Mouse (Mus musculus) erythroblast, embryonic 14.5 days (primary cell): ENCODE measurements around the gene Igfbp6. TPM values are rescaled to one million over a fixed set of nuclear protein-coding genes. Genes with fewer than 3 reads are reported as not detected.
A peak's percentile ranks its signal among the peaks of the same experiment; 100 is the strongest.

Experiments used
- H3K27me3 ChIP-seq: 2 replicates; pipeline ENCODE4 v1.6.1; 2012; ENCODE audit warnings: inconsistent platforms; ENCODE audit not compliant: control insufficient read depth
- H3K36me3 ChIP-seq: 2 replicates; pipeline ENCODE4 v1.6.1; 2012; ENCODE audit warnings: mild to moderate bottlenecking, inconsistent platforms; ENCODE audit not compliant: control insufficient read depth
- H3K4me1 ChIP-seq: 2 replicates; pipeline ENCODE4 v1.6.1; 2012; ENCODE audit warnings: inconsistent platforms; ENCODE audit not compliant: control insufficient read depth
- H3K4me3 ChIP-seq: replicated peaks from 2 replicates; pipeline ENCODE3; 2012; ENCODE audit warnings: moderate library complexity, mild to moderate bottlenecking, inconsistent platforms
- H3K9me3 ChIP-seq: 2 replicates; pipeline ENCODE4 v1.6.1; 2012; ENCODE audit warnings: low read length, inconsistent platforms, mixed read lengths; ENCODE audit not compliant: control insufficient read depth
- GATA1 ChIP-seq: IDR thresholded peaks from 2 replicates; pipeline ENCODE4 v1.6.1; 2012; ENCODE audit warnings: low read length, inconsistent platforms, mixed read lengths
- TAL1 ChIP-seq: IDR thresholded peaks from 3 replicates; pipeline ENCODE4 v1.6.1; 2012; ENCODE audit warnings: low read length, inconsistent platforms, mixed read lengths
- polyA plus RNA-seq: library from polyadenylated mRNA; stranded (reverse); fragments of >175 nt; gene quantifications from 2 replicates; pipeline ENCODE4 v1.2.3, GENCODE M21; 2012

The Igfbp6 gene
- polyA plus RNA-seq, 1 experiment: 0.05 TPM

DNA sequence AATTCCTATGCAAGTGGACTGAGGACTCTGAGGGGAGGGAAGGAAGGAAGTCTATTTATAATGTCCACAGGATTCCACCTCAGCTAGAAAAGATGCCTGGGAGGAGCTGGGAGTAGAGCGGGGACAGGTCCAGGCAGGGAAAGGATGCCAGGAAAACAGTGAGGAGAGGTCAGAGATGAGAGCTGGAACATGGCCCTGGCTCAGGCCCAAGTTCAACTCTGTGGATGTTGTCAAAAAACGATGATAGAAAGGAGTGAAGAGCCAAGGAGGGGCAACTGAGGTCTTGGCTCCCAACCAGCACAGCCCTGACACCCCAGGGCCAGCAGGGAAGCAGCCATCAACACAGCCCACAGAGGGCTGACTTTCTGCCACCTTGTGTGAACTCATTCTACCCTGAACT, 17.9 kb upstream of the Igfbp6 start:
- Histone ChIP-seq H3K36me3 (peaks cover 81% of the 10 kb centered on the region), H3K4me1 (no peaks in the 10 kb centered on the region), H3K4me3 (no peak overlapping the region), H3K9me3 (no peaks in the 10 kb centered on the region), H3K27me3 (no peaks in the 10 kb centered on the region)
- no peak for TF ChIP-seq GATA1
- no peak for TF ChIP-seq TAL1

DNA sequence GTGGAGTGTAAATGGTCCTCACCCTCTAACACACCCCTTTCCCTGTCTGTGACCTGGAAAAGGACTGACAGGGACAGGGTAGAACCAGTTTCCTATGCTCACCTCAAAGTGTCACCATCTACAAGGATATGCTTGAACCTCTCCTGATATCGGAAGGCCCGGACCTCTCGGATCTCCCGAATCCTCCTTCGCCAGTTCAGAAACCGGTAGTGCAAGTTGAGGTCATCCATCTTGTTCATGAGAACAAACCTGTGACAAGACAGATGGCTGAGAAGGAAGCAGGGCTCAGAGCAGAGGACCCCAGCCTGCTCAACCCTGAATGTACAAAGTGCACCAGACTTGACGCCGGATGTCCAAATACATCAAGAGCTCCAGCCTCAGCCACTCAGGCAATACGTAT, 10.8 kb upstream of the Igfbp6 start:
- H3K9me3 ChIP-seq: no peaks in the 10 kb centered on the region
- no peaks in the 10 kb centered on the region for H3K27me3 ChIP-seq
- H3K4me1 ChIP-seq: peaks cover 27% of the 10 kb centered on the region
- H3K36me3 ChIP-seq: peaks cover 51% of the 10 kb centered on the region
- no peak for TF ChIP-seq TAL1
- no peak for TF ChIP-seq GATA1
- no peak overlapping the region for H3K4me3 ChIP-seq

- peaks cover 37% of the 10 kb centered on the region for H3K36me3 ChIP-seq
- no peak for TF ChIP-seq TAL1
- TF ChIP-seq GATA1: no peak
- H3K4me1 ChIP-seq: peaks cover 27% of the 10 kb centered on the region
- H3K9me3 ChIP-seq: no peaks in the 10 kb centered on the region
- peaks cover 4% of the 10 kb centered on the region; the same call in 1 of the 2 replicates for H3K27me3 ChIP-seq
- no peak overlapping the region for H3K4me3 ChIP-seq
Observed at GRCm38 (mm10) chr15:102134709-102135108, 9.5 kb upstream of the Igfbp6 start.

DNA sequence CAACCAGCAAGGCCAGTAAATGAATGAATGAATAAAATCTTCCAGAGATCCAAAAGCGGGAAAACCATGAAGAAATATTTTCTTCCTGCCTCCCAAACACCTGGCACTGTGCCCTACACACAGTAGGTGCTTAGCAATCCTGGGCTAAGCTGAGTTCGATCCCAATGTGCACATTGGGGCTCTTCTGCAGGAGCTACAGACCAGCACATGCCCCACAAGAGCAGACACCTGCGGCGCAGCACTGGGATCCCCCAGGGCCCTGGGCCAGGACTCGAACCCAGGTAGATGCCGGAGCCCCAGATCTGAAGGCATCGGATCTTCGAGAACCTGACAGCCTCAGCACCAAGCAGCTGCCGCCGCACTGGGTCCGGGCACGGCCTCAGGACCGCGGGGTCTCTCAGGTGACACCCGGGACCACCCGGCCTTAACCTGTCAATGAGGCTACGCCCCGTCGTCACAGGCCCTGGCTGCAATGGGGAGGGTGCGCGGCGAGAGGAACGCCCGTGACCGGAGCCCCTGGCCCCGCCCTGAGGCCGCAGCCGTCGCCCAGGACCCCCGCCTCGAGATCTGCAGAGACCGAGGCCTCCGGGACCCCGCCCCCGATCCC, 8.5 kb upstream of the Igfbp6 start:
- TF ChIP-seq GATA1: no peak
- TF ChIP-seq TAL1: no peak
- H3K27me3 ChIP-seq: peaks cover 4% of the 10 kb centered on the region; the same call in 1 of the 2 replicates
- H3K4me1 ChIP-seq: peaks cover 27% of the 10 kb centered on the region
- no peaks in the 10 kb centered on the region for H3K9me3 ChIP-seq
- H3K36me3 ChIP-seq: peaks cover 28% of the 10 kb centered on the region
- H3K4me3 ChIP-seq: peak overlapping the region; percentile 77

GRCm38 (mm10) chr15:102136129-102136758, 7.9 kb upstream of the Igfbp6 start, which contains the start of gene Spryd3:
Spryd3 (minus strand) TSS chr15:102136234.
- peaks cover 22% of the 10 kb centered on the region for H3K36me3 ChIP-seq
- H3K4me1 ChIP-seq: peaks cover 27% of the 10 kb centered on the region
- H3K4me3 ChIP-seq: peak within 1 kb of the TSS; percentile 77
- H3K27me3 ChIP-seq: peaks cover 5% of the 10 kb centered on the region
- TF ChIP-seq GATA1 (no peak), TAL1 (no peak)
- no peaks in the 10 kb centered on the region for H3K9me3 ChIP-seq

GRCm38 (mm10) chr15:102141120-102141519, 3.0 kb upstream of the Igfbp6 start:
- Histone ChIP-seq H3K27me3 (peaks cover 51% of the 10 kb centered on the region), H3K36me3 (no peaks in the 10 kb centered on the region), H3K4me3 (no peak overlapping the region), H3K9me3 (no peaks in the 10 kb centered on the region; the same call in 1 of the 2 replicates), H3K4me1 (peaks cover 25% of the 10 kb centered on the region)
- no peak for TF ChIP-seq TAL1
- TF ChIP-seq GATA1: no peak

DNA sequence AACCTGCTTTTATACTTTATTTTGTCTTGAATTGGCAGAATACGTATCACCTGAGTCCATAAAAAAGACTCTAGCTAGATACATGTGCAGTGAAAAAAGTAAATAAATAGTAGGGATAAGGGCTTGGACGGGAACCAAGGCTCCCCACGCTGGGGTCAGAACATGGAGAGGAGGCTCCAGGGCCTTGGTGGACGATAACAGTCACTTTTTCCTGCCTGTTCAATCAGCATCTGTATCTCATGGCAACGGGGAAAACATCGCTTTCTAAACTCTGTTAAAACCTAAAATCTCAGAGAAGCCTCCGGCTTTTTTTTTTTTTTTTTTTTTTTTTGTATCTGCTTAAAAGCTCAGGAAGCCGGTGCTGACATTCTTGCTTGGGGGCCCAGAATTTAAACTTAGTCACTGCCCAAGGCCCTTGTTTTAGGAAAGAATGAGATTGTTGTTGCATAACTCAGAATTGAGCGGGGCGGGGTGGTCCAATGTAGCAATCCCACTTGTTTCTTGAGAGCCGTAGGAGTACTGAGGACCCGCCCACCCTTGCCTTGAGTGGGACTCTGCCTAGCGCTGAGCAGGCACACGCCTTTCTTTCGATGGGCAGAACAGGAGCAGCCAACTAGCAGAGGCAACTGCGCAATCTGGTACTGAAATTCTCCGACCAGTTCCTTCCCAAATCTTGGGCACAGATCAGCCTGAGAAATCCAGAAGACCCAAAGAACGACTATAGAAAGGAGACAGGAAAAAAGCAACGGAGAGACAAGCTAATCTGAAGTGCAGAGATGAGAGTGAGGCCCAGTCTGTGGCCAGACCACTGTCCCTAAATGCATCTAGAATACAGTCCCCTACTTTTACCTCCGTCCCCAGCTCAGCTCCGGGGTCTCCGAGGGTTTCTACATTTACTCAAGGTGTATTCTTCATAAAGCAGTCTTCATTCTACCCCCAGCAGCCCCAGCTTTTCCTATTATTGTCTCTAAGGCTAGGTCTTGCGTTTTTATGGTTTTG, 949 bp upstream of the Igfbp6 start:
- TF ChIP-seq GATA1 (no peak), TAL1 (no peak)
- no peak overlapping the region for H3K4me3 ChIP-seq
- peaks cover 52% of the 10 kb centered on the region for H3K27me3 ChIP-seq
- H3K4me1 ChIP-seq: peaks cover 22% of the 10 kb centered on the region
- no peaks in the 10 kb centered on the region; the same call in 1 of the 2 replicates for H3K9me3 ChIP-seq
- H3K36me3 ChIP-seq: no peaks in the 10 kb centered on the region

DNA sequence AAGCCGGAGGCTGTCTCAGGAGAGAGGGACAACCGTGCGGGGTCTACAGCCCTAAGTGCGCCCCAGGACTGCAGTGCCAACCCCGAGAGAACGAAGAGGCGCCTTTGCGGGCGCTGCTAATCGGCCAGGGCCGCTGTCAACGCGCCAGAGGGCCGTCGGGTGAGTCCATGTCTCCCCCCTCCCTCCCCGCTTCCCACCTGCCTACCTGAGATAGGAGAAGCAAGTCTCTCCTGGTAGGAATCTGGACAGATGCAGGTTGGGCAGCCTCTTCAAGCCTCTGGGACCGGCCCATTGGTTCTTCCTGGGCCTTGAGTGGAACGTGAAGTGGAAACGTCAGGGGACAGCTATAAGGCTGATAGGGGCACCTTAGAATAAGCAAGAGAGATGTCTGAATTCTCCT, 564 bp downstream of the Igfbp6 start:
- TF ChIP-seq GATA1 (no peak), TAL1 (no peak)
- Histone ChIP-seq H3K4me3 (no peak overlapping the region), H3K36me3 (no peaks in the 10 kb centered on the region), H3K9me3 (no peaks in the 10 kb centered on the region; the same call in 1 of the 2 replicates), H3K4me1 (peaks cover 31% of the 10 kb centered on the region), H3K27me3 (peaks cover 48% of the 10 kb centered on the region)

DNA sequence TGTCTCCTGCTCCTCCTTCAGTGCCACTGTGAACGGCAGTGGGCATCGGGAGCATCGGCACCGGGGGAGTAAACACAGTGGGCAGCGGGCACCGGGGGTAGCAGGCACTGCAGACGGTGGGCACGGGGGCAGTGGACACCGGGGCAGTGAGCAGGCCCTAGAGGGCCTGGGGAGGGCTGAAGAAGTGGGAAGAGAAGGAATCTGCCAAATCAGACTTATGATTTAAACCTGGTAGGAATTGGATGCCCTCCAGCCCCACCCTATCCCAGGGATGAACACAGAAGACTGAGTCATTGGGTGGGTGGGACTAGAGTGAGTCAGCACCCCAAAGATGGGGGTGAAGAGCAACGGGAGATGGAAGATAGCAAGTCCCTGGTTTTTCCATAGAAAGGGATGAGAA, 1.2 kb downstream of the Igfbp6 start:
- peaks cover 37% of the 10 kb centered on the region for H3K4me1 ChIP-seq

More for the DNA sequence above, 1.2 kb downstream of the Igfbp6 start:
- Histone ChIP-seq H3K4me3 (no peak overlapping the region), H3K9me3 (no peaks in the 10 kb centered on the region; the same call in 1 of the 2 replicates), H3K27me3 (peaks cover 48% of the 10 kb centered on the region), H3K36me3 (no peaks in the 10 kb centered on the region)
- TF ChIP-seq TAL1: no peak
- TF ChIP-seq GATA1: no peak
